Mouse (Mus musculus): ENCODE measurements around the gene Mtx1. TPM values are rescaled to one million over a fixed set of nuclear protein-coding genes. Genes with fewer than 3 reads are reported as not detected.

Mtx1 gene
- polyA plus RNA-seq, 1 experiment from 2014 or later: 111 TPM

GRCm38 (mm10) chr3:89208075-89208657, 18.7 kb downstream of the Mtx1 start:
- Histone ChIP-seq H3K4me2 (ENCODE audit: low read depth, low read length) (no peak overlapping the region), H3K27ac (ENCODE audit: low read depth) (no peak overlapping the region), H3K4me1 (ENCODE audit: insufficient read depth) (peaks cover 6% of the 10 kb centered on the region; the same call in 1 of the 2 replicates), H3K36me3 (replicated peaks; ENCODE audit: insufficient read depth, low read length) (peaks cover 58% of the 10 kb centered on the region), H3K9me3 (ENCODE audit: low read length) (no peaks in the 10 kb centered on the region), H3K9ac (replicated peaks) (no peak overlapping the region), H3K4me3 (ENCODE audit: low read depth, low read length) (no peak overlapping the region), H3K27me3 (ENCODE audit: insufficient read depth, low read length) (no peaks in the 10 kb centered on the region)
- DNase-seq (no peak), ATAC-seq (no peak)
- TF ChIP-seq CTCF (IDR thresholded peaks at IDR 0.05; ENCODE audit: low read depth) (no peak), EP300 (IDR thresholded peaks at IDR 0.05; ENCODE audit: low read depth) (no peak)
- 85% methylated on average over 13 of the region's 13 CpGs for WGBS (ENCODE audit: insufficient replicate concordance)

DNA sequence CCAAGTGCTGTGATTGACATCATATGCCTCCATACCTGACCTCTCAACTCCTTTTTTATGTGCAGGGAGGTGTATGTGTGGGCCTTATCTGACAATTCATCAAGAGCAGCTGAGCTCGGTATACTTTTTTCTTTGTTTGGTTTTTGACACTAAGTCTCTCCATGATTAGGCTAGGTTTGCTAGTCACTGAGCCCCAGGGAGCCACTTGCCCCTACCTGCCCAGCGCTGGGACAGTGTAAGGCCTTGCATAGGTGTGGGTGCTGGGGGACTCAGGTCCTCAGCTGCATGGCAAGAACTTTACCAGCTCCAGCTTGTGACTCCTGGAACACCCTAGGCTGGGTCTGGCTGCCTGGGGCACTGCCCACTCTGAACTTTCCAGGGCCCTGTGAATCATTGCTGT, 20.2 kb downstream of the Mtx1 start:
- H3K4me2 ChIP-seq (ENCODE audit: low read depth, low read length): no peak overlapping the region
- H3K9ac ChIP-seq (replicated peaks): no peak overlapping the region
- 78% methylated on average over 2 of the region's 2 CpGs for WGBS (ENCODE audit: insufficient replicate concordance)
- ATAC-seq (no peak), DNase-seq (no peak)
- no peak overlapping the region for H3K4me3 ChIP-seq (ENCODE audit: low read depth, low read length)
- no peak overlapping the region for H3K27ac ChIP-seq (ENCODE audit: low read depth)
- H3K36me3 ChIP-seq (replicated peaks; ENCODE audit: insufficient read depth, low read length): peaks cover 58% of the 10 kb centered on the region
- no peaks in the 10 kb centered on the region for H3K27me3 ChIP-seq (ENCODE audit: insufficient read depth, low read length)
- TF ChIP-seq CTCF (IDR thresholded peaks at IDR 0.05; ENCODE audit: low read depth) (no peak), EP300 (IDR thresholded peaks at IDR 0.05; ENCODE audit: low read depth) (no peak)
- peaks cover 5% of the 10 kb centered on the region; the same call in 1 of the 2 replicates for H3K4me1 ChIP-seq (ENCODE audit: insufficient read depth)
- H3K9me3 ChIP-seq (ENCODE audit: low read length): no peaks in the 10 kb centered on the region

DNA sequence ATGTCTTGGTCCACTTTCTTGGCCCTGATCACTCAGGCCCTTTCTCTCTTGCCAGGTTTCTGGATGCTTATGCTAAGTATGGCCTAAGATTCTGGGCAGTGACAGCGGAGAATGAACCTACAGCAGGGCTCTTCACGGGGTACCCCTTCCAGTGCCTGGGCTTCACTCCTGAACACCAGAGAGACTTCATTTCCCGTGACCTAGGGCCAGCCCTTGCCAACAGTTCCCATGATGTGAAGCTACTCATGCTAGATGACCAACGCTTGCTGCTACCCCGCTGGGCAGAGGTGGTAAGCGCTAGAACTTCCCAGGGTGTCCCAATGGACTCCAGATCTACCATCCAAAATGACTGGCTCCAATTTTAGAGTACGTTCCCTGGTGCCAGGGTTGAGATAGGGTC, 20.8 kb downstream of the Mtx1 start:
- ATAC-seq: no peak
- Histone ChIP-seq H3K4me3 (ENCODE audit: low read depth, low read length) (no peak overlapping the region), H3K36me3 (replicated peaks; ENCODE audit: insufficient read depth, low read length) (peaks cover 58% of the 10 kb centered on the region), H3K4me1 (ENCODE audit: insufficient read depth) (peaks cover 5% of the 10 kb centered on the region; the same call in 1 of the 2 replicates), H3K27me3 (ENCODE audit: insufficient read depth, low read length) (no peaks in the 10 kb centered on the region), H3K9me3 (ENCODE audit: low read length) (no peaks in the 10 kb centered on the region), H3K4me2 (ENCODE audit: low read depth, low read length) (no peak overlapping the region), H3K27ac (ENCODE audit: low read depth) (no peak overlapping the region), H3K9ac (replicated peaks) (no peak overlapping the region)
- no peak for DNase-seq
- WGBS (ENCODE audit: insufficient replicate concordance): 87% methylated on average over 7 of the region's 7 CpGs
- no peak for TF ChIP-seq EP300 (IDR thresholded peaks at IDR 0.05; ENCODE audit: low read depth)
- TF ChIP-seq CTCF (IDR thresholded peaks at IDR 0.05; ENCODE audit: low read depth): no peak

DNA sequence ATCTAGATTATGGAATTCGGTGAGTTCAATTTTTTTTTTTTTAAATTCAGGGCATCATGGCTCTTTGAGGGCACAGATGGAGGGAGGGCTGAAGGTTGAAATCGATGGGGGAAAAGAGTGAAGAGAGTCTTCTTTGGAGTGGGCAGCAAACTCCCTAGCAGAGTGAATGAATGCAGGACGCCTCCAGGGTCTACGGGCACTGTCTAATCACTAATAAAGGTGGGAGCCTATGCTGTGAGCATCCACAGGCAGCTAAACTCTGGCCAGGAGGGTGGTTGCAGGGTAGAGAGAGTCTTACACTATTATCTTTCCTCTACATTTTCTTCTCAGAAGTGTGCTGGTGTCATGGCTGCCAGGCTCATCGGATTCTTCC, 23.8 kb downstream of the Mtx1 start:
- Histone ChIP-seq H3K9me3 (ENCODE audit: low read length) (no peaks in the 10 kb centered on the region), H3K9ac (replicated peaks) (peak overlapping the region; percentile 68), H3K4me1 (ENCODE audit: insufficient read depth) (peaks cover 5% of the 10 kb centered on the region; the same call in 1 of the 2 replicates), H3K36me3 (replicated peaks; ENCODE audit: insufficient read depth, low read length) (peaks cover 37% of the 10 kb centered on the region), H3K4me2 (ENCODE audit: low read depth, low read length) (peak overlapping the region; percentile 84), H3K4me3 (ENCODE audit: low read depth, low read length) (peak overlapping the region; percentile 54), H3K27ac (ENCODE audit: low read depth) (no peak overlapping the region), H3K27me3 (ENCODE audit: insufficient read depth, low read length) (no peaks in the 10 kb centered on the region)
- no peak for TF ChIP-seq EP300 (IDR thresholded peaks at IDR 0.05; ENCODE audit: low read depth)
- TF ChIP-seq CTCF (IDR thresholded peaks at IDR 0.05; ENCODE audit: low read depth): no peak
- DNase-seq (no peak), ATAC-seq (peak; percentile 28)
- WGBS (ENCODE audit: insufficient replicate concordance): 28% methylated on average over 5 of the region's 5 CpGs

- no peak for TF ChIP-seq CTCF (IDR thresholded peaks at IDR 0.05; ENCODE audit: low read depth)
- TF ChIP-seq EP300 (IDR thresholded peaks at IDR 0.05; ENCODE audit: low read depth): peak; percentile 28; the same call in 1 of the 2 replicates
- H3K4me2 ChIP-seq (ENCODE audit: low read depth, low read length): peak within 1 kb of the TSS; percentile 84
- DNase-seq (peak; percentile 89), ATAC-seq (peak; percentile 87)
- H3K9me3 ChIP-seq (ENCODE audit: low read length): no peaks in the 10 kb centered on the region
- peaks cover 5% of the 10 kb centered on the region; the same call in 1 of the 2 replicates for H3K4me1 ChIP-seq (ENCODE audit: insufficient read depth)
- H3K4me3 ChIP-seq (ENCODE audit: low read depth, low read length): peak within 1 kb of the TSS; percentile 54
- H3K27ac ChIP-seq (ENCODE audit: low read depth): no peak within 1 kb of the TSS
- H3K9ac ChIP-seq (replicated peaks): peak within 1 kb of the TSS; percentile 68
- peaks cover 30% of the 10 kb centered on the region for H3K36me3 ChIP-seq (replicated peaks; ENCODE audit: insufficient read depth, low read length)
- H3K27me3 ChIP-seq (ENCODE audit: insufficient read depth, low read length): no peaks in the 10 kb centered on the region
- WGBS (ENCODE audit: insufficient replicate concordance): 23% methylated on average over 13 of the region's 13 CpGs
These were observed 24.4 kb downstream of the Mtx1 start, which contains the start of gene Gba for GRCm38 (mm10) chr3:89202253-89203141. TSS of gene Gba (plus strand) at chr3:89202928.

- 49% methylated on average over 3 of the region's 3 CpGs for WGBS (ENCODE audit: insufficient replicate concordance)
- no peak overlapping the region for H3K4me2 ChIP-seq (ENCODE audit: low read depth, low read length)
- TF ChIP-seq EP300 (IDR thresholded peaks at IDR 0.05; ENCODE audit: low read depth): no peak
- TF ChIP-seq CTCF (IDR thresholded peaks at IDR 0.05; ENCODE audit: low read depth): no peak
These were observed 27.0 kb downstream of the Mtx1 start for GRCm38 (mm10) chr3:89199839-89200238.

More at GRCm38 (mm10) chr3:89199839-89200238, 27.0 kb downstream of the Mtx1 start:
- no peak overlapping the region for H3K27ac ChIP-seq (ENCODE audit: low read depth)
- no peak for ATAC-seq
- no peak overlapping the region for H3K9ac ChIP-seq (replicated peaks)
- no peak overlapping the region for H3K4me3 ChIP-seq (ENCODE audit: low read depth, low read length)
- H3K36me3 ChIP-seq (replicated peaks; ENCODE audit: insufficient read depth, low read length): peaks cover 6% of the 10 kb centered on the region; the same call in 1 of the 2 replicates
- H3K9me3 ChIP-seq (ENCODE audit: low read length): no peaks in the 10 kb centered on the region
- no peaks in the 10 kb centered on the region for H3K27me3 ChIP-seq (ENCODE audit: insufficient read depth, low read length)
- no peak for DNase-seq
- H3K4me1 ChIP-seq (ENCODE audit: insufficient read depth): peaks cover 11% of the 10 kb centered on the region
